Comparison of ENCODE assay signal across 37 mouse cellular contexts in genomic region chr4:56743363-56744195, GRCm38 (mm10). TPM values are rescaled to one million over a fixed set of nuclear protein-coding genes. Genes with fewer than 3 reads are reported as not detected.
"Had no signal": no experiment of that assay in that cellular context is flagged by ENCODE, and none has a peak within 500 bp of the region (broad histone marks: within the 10 kb centered on the region; RNA-seq: fewer than 3 reads in every experiment).

Gene Actl7a, plus strand, starts transcription at chr4:56743413.

- H3K27me3 ChIP-seq: heart, embryonic 12.5 days; hindbrain, embryonic 13.5 days; intestine, embryonic 15.5 days; limb, embryonic 12.5 days had no signal

- H3K4me2 ChIP-seq: heart, embryonic 12.5 days; hindbrain, embryonic 13.5 days; intestine, embryonic 15.5 days; limb, embryonic 12.5 days; liver, embryonic 11.5 days had no signal

- ATAC-seq: hindbrain, embryonic 16.5 days; inflammation-experienced regulatory T-cells, adult 6 months; intestine, embryonic 15.5 days; intestine, postnatal 0 days had no signal

- H3K9ac ChIP-seq: heart, embryonic 12.5 days; hindbrain, embryonic 13.5 days; intestine, embryonic 15.5 days; limb, embryonic 12.5 days had no signal

- H3K9me3 ChIP-seq: heart, embryonic 10.5 days; heart, embryonic 12.5 days; hindbrain, embryonic 13.5 days; intestine, embryonic 15.5 days; limb, embryonic 10.5 days; limb, embryonic 12.5 days had no signal

- H3K4me1 ChIP-seq: hindbrain, embryonic 13.5 days; intestine, embryonic 15.5 days; limb, embryonic 10.5 days; limb, embryonic 12.5 days had no signal

- DNase-seq: gastrocnemius, postnatal 14 days; gastrocnemius, postnatal 36 days; heart, adult 18-20 months; heart, postnatal 10 days; heart, postnatal 36 days; kidney, adult 18-20 months; kidney, adult 8-10 months; kidney, postnatal 10 days; kidney, postnatal 25 days; kidney, postnatal 4 days; liver had no signal

- H3K4me3 ChIP-seq: heart, embryonic 10.5 days; heart, embryonic 12.5 days; hindbrain, embryonic 13.5 days; intestine, embryonic 15.5 days; layer of hippocampus, adult 2 months; left cerebral cortex, adult 2 months; limb, embryonic 10.5 days; limb, embryonic 12.5 days had no signal

- H3K27ac ChIP-seq: heart, embryonic 10.5 days; hindbrain, embryonic 13.5 days; intestine, embryonic 15.5 days; layer of hippocampus, adult 2 months; left cerebral cortex, adult 2 months; limb, embryonic 10.5 days; limb, embryonic 12.5 days had no signal

RNA-seq across cellular contexts. Expression of gene Actl7a, which starts in this region (rescaled TPM):
- total RNA-seq: gastrocnemius, adult 18-20 months; gastrocnemius, adult 8-10 months; gastrocnemius, postnatal 14 days; gastrocnemius, postnatal 36 days; heart, adult 18-20 months; heart, adult 8-10 months; heart, postnatal 10 days; heart, postnatal 36 days; hematopoietic stem cell, adult 5-6 weeks; layer of hippocampus, adult 2 months; layer of hippocampus, postnatal 10 days; layer of hippocampus, postnatal 25 days; left cerebral cortex, adult 2 months; left cerebral cortex, postnatal 14 days; left cerebral cortex, postnatal 36 days had no signal
- polyA plus RNA-seq: heart, embryonic 10.5 days; heart, embryonic 12.5 days; heart, embryonic 14.5 days; heart, embryonic 16.5 days; hindbrain, embryonic 11.5 days; hindbrain, embryonic 13.5 days; hindbrain, embryonic 16.5 days; inflammation-experienced regulatory T-cells, adult 6 months; intestine, embryonic 15.5 days; intestine, postnatal 0 days; kidney, embryonic 14.5 days; kidney, embryonic 16.5 days; limb, embryonic 10.5 days; limb, embryonic 12.5 days; limb, embryonic 14.5 days; liver, embryonic 11.5 days had no signal
